Mouse (Mus musculus) G1E-ER4 (cell line): ENCODE measurements around the gene Dennd1a. TPM values are rescaled to one million over a fixed set of nuclear protein-coding genes. Genes with fewer than 3 reads are reported as not detected.

Source experiments
- GATA1 ChIP-seq: IDR thresholded peaks from one replicate; pipeline ENCODE4 v1.8.0; 2012; ENCODE audit warnings: low read length, inconsistent platforms
- polyA plus RNA-seq: library from polyadenylated mRNA; stranded (reverse); fragments of >175 nt; gene quantifications from 2 replicates; pipeline ENCODE4 v1.2.3, GENCODE M21; 2012

Gene Dennd1a
- polyA plus RNA-seq, 1 experiment = 55.0 TPM

DNA sequence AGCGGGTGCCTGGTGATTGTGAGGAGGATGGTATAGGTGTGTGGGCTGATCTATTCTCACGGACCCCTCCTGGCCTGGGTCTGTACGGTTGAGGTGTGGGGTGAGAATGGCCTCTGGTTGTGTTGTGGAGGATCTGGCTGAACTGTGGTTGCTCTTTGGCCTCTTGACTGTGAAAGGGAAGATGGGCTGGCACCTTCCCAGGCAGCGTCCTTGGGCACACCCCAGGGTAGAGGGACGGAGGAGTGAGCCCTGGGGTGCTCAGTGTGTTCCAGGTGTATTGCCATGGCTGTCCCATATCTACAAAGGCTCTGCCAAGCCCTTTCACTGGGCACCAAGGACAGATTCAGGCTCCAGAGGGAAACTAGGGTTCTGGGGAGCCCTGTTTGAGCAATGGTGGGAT is 498.2 kb downstream of the Dennd1a start:
- no peak for TF ChIP-seq GATA1

DNA sequence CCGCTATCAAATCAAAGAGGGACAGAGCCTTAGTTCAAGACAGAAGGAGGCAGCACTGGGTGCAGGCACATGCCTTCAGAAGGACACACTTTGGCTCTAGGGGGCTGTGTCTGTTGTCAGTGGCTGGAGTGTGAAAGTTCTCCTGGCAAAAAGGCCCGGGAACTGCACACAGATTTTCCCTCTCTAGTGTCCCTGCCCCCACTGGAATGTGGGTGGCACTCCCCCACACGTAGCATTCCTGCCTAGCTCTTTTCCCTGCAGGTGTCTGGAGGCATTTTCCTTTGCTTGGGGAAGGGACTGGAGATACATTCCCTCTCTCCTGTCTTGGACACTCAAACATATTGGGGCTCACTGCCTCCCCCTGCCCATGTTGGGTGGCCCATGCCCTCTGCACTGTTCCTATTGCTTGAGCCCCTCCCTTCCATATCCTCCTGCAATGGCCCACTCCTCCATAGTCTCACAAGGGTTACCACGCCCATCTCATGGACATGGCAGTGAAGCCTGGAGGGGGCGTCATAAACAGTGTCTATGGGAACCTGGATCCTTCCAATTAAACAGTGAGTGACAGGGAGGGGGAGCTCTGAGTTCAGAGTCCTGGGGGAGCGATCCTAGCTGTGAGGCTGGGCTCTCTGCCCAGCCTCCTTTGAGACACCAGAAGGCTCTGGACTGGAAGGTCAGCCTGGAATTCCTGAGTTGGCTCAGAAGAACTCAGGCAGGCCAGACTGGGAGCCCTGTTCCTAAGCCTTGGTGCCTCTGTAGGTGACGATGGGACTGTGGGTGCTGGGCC is 498.8 kb downstream of the Dennd1a start:
- TF ChIP-seq GATA1 = no peak

- no peak for TF ChIP-seq GATA1
These were observed 500.7 kb downstream of the Dennd1a start for GRCm38 (mm10) chr2:37786461-37786860.

GRCm38 (mm10) chr2:37784473-37784872 is 502.7 kb downstream of the Dennd1a start:
- TF ChIP-seq GATA1 = no peak

DNA sequence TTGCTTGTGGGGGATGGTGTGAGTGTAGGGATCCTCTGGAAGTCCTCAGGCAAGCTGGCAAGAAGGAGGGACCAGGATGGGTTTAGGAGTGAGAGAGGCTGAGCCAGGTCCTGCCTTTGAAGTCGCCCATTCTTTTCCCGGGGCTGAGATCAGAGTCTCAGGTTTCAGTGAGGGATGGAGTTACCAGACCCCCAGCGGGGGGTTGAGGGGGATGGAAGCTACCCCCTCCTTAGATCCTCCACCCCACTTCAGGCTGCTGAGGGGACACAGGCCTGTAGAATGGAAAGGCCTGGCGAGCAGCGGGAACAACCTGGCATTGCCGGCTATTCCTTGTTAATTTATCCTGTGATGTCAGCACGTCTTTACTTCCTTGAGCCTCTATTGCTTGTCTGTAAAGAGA is 505.2 kb downstream of the Dennd1a start:
- no peak for TF ChIP-seq GATA1

DNA sequence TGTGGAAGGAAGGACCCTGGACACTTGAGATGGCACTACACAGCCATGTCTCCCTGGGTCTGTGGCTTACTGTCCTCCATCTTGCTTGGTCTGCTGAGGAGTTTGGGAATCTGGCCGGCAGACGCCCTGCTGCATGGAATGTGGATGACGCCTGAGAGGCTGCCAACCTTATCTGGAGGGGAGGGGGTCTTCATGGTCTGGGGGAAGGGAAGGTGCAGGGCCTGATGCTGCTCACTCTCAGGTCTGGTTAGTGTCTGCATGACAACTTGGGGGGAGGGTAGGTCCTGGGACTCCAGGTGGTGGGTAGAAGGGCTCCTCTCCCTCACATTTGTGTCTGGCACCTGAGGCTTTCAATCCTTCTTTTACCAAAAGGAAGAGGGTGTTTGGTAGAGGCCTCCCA is 505.8 kb downstream of the Dennd1a start:
- no peak for TF ChIP-seq GATA1

DNA sequence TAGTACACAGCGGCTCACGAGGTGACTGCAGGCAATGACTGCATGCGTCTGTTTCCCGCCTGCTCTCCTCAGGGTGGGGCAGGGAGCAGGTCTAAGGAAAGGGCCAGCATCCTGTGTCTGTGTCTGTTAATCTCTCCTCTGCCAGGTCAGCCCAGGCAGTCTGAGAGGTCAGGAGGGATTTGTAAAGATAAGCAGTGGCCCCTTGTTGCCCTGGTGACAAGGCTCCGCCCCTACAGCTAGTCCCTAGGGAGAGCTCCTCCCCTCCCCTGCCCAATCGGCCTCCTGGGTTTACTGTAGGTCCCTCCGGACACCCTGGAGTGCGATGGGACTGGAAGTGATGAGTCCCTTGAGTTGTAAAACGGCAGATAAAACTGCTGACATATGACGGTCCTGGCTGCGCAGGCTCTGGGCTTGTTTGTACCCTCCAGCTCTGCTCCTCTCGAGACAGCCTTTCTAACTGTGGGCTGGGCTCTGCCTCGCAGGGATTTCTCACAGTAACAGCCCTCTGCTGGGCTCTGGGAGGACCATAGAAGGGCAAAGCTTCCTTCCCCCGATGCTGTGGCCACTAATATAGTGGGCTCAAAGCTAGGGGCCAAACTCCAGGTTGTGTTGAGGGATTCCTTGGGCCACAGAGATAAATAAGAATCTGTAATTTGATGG is 506.8 kb downstream of the Dennd1a start:
- TF ChIP-seq GATA1 = no peak

- no peak for TF ChIP-seq GATA1
These were observed 509.1 kb downstream of the Dennd1a start for GRCm38 (mm10) chr2:37777958-37778720.

DNA sequence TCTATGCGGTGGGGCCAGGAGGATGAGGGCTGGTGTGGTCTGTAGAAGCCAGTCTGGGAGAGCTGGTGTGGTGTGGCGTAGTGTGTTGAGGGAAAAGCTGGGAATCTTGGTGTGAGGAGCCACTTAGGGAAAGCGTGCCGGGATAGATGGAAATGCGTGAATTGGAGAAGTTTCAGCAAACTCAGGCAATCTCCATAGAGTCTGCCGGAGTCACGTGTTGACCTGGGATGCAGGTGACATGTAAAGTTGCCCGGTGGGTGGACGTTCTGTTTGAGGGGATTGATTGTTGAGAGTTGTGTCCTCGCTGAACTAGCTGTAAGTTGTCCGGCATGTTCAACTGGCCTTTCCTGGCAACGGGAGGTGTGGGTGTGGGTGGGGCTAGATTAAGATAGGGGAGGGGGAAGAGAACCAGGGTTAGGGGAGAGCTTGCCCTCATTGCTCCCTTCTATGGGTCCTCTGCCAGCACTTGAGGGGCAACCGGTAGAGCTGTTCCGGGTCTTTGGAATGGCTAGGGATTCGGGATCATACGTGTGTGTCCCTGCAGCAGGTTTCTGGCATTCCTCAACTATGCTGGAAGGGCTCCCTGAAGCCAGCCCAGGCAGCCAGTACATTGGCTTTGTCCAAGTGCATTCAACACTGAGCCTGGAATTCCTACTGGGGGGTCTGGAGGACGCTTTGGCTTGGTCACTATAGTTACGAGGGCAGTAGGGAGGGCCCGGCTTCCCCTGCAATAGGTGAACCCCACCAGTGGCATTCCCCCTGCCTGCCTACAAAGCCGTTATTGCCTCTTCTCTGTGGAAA is 510.4 kb downstream of the Dennd1a start:
- TF ChIP-seq GATA1 = no peak

GRCm38 (mm10) chr2:37776016-37776415 is 511.2 kb downstream of the Dennd1a start, which contains the start of gene Crb2:
Crb2 (plus strand) TSS chr2:37776249.
- TF ChIP-seq GATA1 = no peak

DNA sequence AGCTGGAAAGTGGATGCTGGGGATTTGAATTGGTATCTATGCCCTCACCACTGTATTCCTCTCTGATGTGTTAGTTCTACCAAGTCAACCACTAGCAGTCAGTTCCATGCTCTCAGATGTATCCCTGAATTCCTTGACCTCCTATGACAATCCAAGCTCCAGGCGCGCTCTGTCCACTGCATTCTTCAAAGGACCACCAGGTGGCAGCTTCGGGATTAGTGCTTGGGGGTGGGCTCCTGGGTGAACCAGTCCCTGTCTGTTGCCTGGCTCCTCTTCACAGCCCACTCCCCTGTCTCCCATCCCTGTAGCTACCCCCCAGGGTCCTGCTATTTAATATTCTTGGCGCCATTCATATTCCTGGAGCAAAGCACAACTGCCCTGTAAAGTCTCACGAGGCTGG is 512.6 kb downstream of the Dennd1a start:
- no peak for TF ChIP-seq GATA1

- TF ChIP-seq GATA1 = no peak
These were observed 515.4 kb downstream of the Dennd1a start for GRCm38 (mm10) chr2:37771618-37772285.

DNA sequence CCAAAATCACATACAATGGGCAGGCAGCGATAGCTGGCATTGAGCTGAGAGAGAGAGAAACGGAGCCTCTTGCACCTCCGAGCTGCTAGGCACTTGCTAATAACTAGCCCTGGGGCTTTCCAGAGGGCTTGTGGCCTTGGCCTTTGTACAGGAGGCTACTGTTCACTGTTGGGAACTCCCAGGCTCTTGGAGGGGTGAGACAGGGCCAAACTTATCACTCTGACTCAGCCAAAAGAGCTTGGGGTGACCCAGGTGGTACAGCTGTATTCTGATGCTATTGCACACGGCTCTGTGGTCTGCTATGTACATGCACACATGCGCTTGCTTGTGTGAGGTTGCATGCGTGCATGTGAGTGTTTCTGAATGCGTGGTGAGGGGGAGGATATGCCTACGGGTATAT is 517.4 kb downstream of the Dennd1a start:
- TF ChIP-seq GATA1 = no peak

DNA sequence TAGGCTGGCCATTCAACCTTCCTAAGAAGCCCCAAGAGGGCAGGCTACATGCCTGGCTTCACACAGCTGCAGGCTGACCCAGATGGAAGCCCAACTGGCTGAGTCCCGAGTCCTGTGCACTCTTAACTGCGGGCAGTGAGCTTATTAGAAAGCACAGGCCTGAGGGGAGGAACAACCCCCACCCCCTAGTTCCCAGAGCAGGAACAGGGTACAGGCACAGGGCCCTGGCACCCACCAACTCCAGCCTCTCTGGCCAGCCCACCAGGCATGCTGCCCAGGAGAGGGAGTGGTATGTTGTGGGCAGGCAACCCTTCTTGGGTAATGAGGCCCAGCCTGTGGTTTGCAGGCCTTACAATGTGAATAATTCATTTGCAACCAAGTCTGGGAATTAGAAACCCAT is 518.3 kb downstream of the Dennd1a start:
- TF ChIP-seq GATA1 = no peak

DNA sequence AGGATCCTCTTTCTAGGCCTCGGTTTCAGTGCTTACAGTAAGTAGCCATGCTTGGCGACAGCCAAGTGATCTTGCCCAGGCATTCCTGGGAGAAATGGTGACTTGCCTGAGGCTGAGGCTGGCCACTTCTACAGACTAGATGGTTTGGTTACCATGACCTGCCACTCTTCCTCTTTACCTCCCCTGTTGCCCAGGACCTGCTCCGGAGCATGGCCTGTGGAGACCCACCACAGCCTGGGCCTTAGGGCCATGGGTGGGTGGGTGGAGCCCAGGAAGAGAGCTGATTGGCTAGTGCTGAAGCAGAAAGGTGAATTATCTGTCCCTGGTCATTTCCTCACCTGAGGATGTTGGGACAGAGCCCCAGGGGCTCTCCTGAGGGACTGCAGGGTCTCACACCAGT is 519.5 kb downstream of the Dennd1a start:
- no peak for TF ChIP-seq GATA1
